Mouse (Mus musculus) adrenal gland, adult 8-10 months (tissue): ENCODE measurements around the gene G3bp1. TPM values are rescaled to one million over a fixed set of nuclear protein-coding genes. Genes with fewer than 3 reads are reported as not detected.

Source experiments
- DNase-seq: peaks from one replicate; pipeline ENCODE4 v3.0.0; 2022
- total RNA-seq, 4 experiments: library from RNA; stranded (reverse); gene quantifications; 2 replicates each; pipeline ENCODE4 v1.2.4; 2022

The G3bp1 gene
- 10 to 100 TPM; 49.8 to 58.6 (median 57.0) TPM for total RNA-seq

GRCm38 (mm10) chr11:55469048-55469843, at the start of gene G3bp1:
Gene G3bp1, plus strand, starts transcription at chr11:55469685.
- DNase-seq: peak; percentile 100

- no peak for DNase-seq
These were observed 46.5 kb upstream of the G3bp1 start, which contains the start of gene Sparc for GRCm38 (mm10) chr11:55422978-55423377. Gene Sparc, minus strand, starts transcription at chr11:55423183.

DNA sequence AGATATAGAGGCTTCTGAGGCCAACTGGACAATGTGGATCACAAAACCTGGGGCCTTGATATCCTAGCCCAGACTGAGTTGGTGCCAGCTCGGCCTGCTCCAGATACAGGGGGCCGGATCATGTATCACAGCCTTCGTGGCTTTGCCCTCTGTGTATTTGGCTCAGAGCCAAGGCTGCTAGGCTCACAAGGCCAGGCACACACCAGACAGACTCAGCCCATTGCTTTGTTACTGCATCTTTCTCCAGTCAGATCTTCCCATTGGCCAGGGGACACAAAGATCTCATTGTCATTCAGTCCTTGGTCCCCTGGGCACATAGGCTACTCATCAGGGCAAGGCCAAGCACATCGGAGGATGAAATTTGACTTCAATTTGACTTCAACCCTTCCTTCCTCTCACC, 45.7 kb upstream of the G3bp1 start:
- peak; percentile 89 for DNase-seq

DNA sequence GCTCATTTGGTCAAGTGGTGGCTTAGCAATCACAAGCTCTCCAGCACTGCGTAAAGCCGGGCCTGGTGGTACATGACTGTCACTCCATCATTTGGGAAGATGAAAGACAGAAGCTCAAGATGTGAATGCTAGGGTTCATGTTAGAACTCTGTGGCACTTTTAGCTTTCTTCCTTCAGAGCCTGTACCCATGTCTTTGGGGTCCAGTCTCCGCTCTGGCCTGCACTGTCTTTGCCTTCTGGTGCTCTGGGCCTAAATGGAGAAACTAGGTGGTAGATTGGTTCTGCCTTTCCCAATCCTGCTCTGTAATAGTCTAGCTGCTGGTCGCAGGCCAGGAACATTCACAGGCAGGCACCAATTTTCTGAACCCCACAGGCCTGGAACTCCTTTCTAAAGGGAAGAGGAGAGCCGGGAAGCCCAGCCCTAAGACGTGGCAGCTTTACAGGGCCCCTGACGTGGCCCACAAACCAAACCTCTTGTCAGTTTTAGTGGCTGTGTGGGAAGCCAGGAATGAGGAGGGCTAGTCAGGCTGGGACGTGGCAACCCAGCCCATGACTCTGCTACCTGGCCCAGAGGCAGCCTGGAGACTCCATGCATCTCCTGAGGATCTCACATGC, 44.6 kb upstream of the G3bp1 start:
- DNase-seq: no peak

- DNase-seq: peak; percentile 90
These were observed 41.1 kb upstream of the G3bp1 start for GRCm38 (mm10) chr11:55428186-55429012.

DNA sequence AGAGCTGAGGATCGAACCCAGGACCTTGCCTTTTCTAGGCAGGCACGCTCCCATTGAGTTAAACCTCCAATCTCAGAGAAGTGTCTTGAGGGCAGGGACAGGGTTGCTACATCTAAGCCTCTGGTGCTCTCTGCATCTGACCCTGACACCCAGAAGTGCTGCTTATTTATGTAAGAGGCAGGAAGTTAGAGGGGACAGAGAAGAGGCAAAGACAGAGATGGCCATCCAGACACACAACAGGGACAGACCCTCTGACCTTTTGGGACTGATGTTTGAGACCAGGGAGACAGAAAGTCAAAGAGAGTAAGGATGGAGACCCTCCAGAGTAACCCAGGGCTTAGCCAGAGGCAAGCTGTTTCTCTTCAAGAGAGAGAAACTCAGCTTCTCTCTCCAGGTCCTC, 39.5 kb upstream of the G3bp1 start:
- DNase-seq: no peak

GRCm38 (mm10) chr11:55432981-55433380, 36.5 kb upstream of the G3bp1 start:
- DNase-seq: no peak

DNA sequence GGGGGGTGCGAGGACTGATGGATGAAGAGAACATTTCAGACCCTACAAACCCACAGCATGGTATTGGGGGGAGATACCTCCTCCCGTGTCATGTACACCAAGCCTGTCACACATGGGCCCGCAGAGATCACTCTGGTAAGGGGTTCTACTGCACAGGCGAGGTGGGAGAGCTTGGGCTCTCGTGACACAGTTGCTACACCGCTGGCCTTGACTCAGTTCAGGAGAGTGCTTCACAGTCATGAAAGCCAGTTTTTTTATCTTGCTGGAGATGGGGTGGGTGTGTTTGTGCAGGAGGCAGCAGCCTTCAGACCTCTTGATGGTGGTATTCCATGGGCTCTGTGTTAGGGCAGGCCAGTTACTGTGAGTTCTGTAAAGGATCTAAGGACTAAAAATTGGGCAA, 33.4 kb upstream of the G3bp1 start:
- no peak for DNase-seq

- no peak for DNase-seq
These were observed 31.5 kb upstream of the G3bp1 start for GRCm38 (mm10) chr11:55438031-55438430.

- no peak for DNase-seq
These were observed 29.8 kb upstream of the G3bp1 start for GRCm38 (mm10) chr11:55439718-55440117.

DNA sequence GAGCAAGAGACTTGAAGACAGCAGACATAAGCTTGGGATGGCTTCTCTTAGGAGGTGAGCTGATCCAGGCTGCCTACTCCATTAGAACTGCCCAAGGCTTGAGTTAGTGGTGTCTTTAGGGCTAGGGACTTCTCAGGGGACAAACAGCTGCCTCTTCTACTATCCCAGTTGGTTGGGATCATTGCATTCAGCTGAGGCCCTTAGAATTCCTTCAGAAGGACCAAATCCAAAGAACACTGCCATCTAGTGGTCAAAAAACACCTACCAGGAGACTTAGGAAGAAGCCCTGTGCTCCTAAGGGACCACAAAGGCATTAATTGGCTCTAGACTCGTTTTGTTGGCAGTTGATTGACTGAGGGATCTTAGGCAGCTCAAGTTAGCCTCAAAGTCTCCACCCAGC, 24.7 kb upstream of the G3bp1 start:
- DNase-seq: no peak

GRCm38 (mm10) chr11:55446579-55446978, 22.9 kb upstream of the G3bp1 start:
- peak; percentile 80 for DNase-seq

DNA sequence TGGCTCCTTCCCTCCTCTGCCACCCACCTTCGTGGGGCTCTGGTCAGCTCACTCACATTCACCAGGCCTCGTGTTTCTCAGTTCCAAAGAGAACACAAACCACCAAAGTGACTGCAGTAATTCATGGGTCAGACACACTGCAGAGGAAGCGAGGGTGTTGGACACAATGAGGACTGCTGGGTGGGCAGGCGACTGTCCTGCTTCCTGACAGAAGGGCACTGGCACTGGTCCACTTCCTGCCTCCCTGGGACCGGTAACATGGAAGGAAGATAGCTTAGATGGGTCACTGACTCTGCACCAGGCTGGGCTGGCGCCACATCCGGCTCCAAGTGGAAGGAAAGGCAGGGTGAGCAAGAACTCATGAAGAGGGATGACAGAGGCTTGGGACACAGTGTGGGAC, 20.0 kb upstream of the G3bp1 start:
- DNase-seq: no peak

GRCm38 (mm10) chr11:55450311-55450710, 19.2 kb upstream of the G3bp1 start:
- DNase-seq: no peak

- DNase-seq: no peak
These were observed 15.8 kb upstream of the G3bp1 start for GRCm38 (mm10) chr11:55453640-55454039.

DNA sequence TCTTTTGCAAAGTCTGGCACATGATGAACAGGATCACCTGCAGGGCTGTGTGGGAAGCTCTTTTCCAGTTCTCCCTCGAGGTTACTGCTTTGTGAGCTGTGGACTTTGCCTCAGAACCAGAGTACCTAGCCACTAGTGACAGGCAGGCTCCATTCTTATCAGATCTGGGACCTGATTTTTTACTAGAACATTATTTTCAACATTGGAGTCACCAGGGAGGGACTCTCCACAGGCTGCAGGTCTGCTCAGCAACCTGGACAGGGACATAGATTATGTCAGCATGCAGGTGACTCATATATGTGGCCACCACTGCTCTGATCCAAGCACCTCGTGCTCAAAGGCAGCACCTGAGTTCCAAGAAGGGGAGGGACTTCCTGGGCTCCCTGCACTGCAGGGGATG, 14.3 kb upstream of the G3bp1 start:
- no peak for DNase-seq

- DNase-seq: no peak
These were observed 11.0 kb upstream of the G3bp1 start for GRCm38 (mm10) chr11:55458501-55458900.

DNA sequence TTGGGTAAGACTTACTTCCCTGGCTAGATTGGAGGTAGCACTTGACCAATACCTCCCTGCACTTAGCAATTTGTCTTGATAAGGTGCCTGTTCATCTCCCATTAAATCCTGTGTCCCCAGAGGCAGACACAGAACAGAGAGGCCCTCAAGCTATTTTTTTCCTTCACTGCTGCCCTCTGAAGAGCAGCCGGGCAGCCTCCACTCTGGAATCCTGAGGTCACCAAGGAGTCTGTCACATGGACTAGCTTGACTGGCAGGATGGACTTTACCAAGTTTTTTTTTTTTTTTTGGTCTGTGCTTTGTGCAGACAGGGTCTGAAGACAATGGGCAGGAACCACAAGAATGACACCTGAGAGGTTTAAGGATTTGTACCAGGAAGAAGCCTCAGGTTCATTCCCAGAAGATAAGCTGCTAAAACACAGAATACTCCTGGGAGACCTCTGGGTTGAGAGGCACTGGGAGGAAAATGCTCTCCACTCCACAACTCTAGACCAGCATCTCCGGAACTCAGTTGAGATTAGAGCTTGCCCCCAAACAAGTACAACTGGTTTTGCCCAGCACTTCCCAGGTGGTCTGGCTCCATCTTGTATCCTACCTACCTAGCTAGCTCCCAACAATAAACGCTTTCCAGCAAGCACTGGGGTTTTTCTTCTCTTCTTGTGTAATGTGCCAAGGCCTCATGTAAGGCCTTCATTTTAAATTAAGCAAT, 9.5 kb upstream of the G3bp1 start:
- DNase-seq: no peak

GRCm38 (mm10) chr11:55460559-55461018, 8.9 kb upstream of the G3bp1 start:
- DNase-seq: peak; percentile 43

GRCm38 (mm10) chr11:55461019-55461645, 8.4 kb upstream of the G3bp1 start, which contains the start of gene Atox1:
Gene Atox1, minus strand, starts transcription at chr11:55461239.
- peak; percentile 97 for DNase-seq

GRCm38 (mm10) chr11:55462149-55462548, 7.3 kb upstream of the G3bp1 start:
- DNase-seq: no peak

DNA sequence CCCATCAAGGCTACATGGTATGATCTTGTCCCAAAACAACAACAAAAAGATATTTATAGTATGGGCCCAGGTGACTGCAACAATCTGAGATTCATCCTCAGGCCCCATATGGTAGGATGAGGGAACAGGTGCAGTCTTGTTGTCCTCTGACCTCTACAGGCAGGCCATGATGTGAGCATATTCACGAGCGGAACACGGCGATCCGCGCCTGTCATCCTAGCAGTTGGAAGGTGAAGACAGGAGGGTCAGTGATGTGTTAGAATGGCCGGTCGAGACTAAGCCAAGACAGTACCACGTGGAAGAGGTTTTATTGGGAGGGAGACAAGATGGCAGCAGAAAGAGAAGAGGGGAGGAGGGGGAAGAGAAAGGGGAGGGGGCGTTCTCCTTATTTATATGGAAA, 4.8 kb upstream of the G3bp1 start:
- no peak for DNase-seq
